Mouse (Mus musculus) embryonic facial prominence, embryonic 13.5 days (tissue): Measurements from ENCODE around the gene Acoxl. TPM values are rescaled to one million over a fixed set of nuclear protein-coding genes. Genes with fewer than 3 reads are reported as not detected.

Source experiments
- ATAC-seq: fragments of 200-750 bp; cut with Nextera tagmentation; 2 replicates; pipeline ENCODE4 v1.8.0; 2017; ENCODE audit warnings: low read depth; ENCODE audit not compliant: insufficient number of reproducible peaks, insufficient read depth, low FRiP score, low TSS enrichment
- H3K27ac ChIP-seq: fragments of 300-500 bp; sonication (generic); 2 replicates; pipeline ENCODE4 v1.5.1; 2015; ENCODE audit warnings: moderate library complexity, mild to moderate bottlenecking, inconsistent platforms
- H3K27me3 ChIP-seq: fragments of 300-500 bp; sonication (generic); 2 replicates; pipeline ENCODE4 v1.6.1; 2015; ENCODE audit warnings: mild to moderate bottlenecking, inconsistent platforms
- H3K36me3 ChIP-seq: fragments of 300-500 bp; sonication (generic); 2 replicates; pipeline ENCODE4 v1.6.1; 2015; ENCODE audit warnings: mild to moderate bottlenecking, inconsistent platforms
- H3K4me1 ChIP-seq: fragments of 300-500 bp; sonication (generic); 2 replicates; pipeline ENCODE4 v1.6.1; 2015; ENCODE audit warnings: inconsistent platforms
- H3K4me2 ChIP-seq: fragments of 300-500 bp; sonication (generic); 2 replicates; pipeline ENCODE4 v1.6.1; 2015; ENCODE audit warnings: moderate library complexity, mild to moderate bottlenecking, inconsistent platforms
- H3K4me3 ChIP-seq: fragments of 300-500 bp; sonication (generic); 2 replicates; pipeline ENCODE4 v1.5.1; 2015; ENCODE audit warnings: mild to moderate bottlenecking, inconsistent platforms
- H3K9ac ChIP-seq: fragments of 300-500 bp; sonication (generic); 2 replicates; pipeline ENCODE4 v1.6.1; 2015; ENCODE audit warnings: mild to moderate bottlenecking, inconsistent platforms
- H3K9me3 ChIP-seq: fragments of 300-500 bp; sonication (generic); 2 replicates; pipeline ENCODE4 v1.6.1; 2016; ENCODE audit warnings: inconsistent platforms
- WGBS: fragments of 180-500 bp; shearing (Covaris S2); methylation state at CpG from one replicate; pipeline ENCODE4 v1.1.7; 2015; ENCODE audit warnings: mixed read lengths; 5-methylcytosine and 5-hydroxymethylcytosine counted together
- polyA plus RNA-seq: library from polyadenylated mRNA; unstranded; fragments of >200 nt; fragmentation: Nextera tagmentation; extraction: Ambion mirVana; gene quantifications from 2 replicates; pipeline ENCODE4 v1.2.1, GENCODE M21; 2015

The Acoxl gene
- polyA plus RNA-seq, 1 experiment from 2014 or later: not detected

DNA sequence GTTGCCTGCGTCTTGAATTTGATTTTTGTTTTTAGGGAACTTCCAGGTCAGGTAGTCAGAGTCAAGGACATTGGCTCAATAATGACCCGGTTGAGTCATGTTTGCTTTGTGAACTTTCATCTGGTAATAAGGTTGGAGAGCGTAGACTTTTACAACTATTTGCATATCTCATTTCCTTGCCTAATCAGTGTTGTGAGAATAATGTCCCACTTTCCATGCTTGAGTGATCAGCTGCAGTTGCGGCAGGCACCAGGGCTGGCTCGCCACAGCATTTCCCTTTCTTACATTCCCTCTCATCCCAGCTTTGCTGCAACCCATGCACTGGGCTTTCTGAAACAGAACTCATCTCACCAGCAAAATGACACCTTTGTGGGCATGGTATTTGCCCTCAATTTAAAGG, 59.0 kb downstream of the Acoxl start:
- Histone ChIP-seq H3K4me1 (no peaks in the 10 kb centered on the region), H3K27me3 (peaks cover 4% of the 10 kb centered on the region; the same call in 1 of the 2 replicates), H3K9me3 (no peaks in the 10 kb centered on the region), H3K27ac (no peak overlapping the region), H3K4me2 (no peak overlapping the region), H3K4me3 (no peak overlapping the region), H3K9ac (no peak overlapping the region), H3K36me3 (no peaks in the 10 kb centered on the region)
- ATAC-seq: no peak
- 77% methylated on average over 5 of the region's 5 CpGs for WGBS

- H3K4me2 ChIP-seq: no peak overlapping the region
- WGBS: 79% methylated on average over 10 of the region's 10 CpGs
- peaks cover 46% of the 10 kb centered on the region for H3K4me1 ChIP-seq
- H3K27me3 ChIP-seq: peaks cover 29% of the 10 kb centered on the region
- no peak overlapping the region for H3K27ac ChIP-seq
- H3K9ac ChIP-seq: no peak overlapping the region
- no peak for ATAC-seq
- H3K9me3 ChIP-seq: no peaks in the 10 kb centered on the region
- no peak overlapping the region for H3K4me3 ChIP-seq
- no peaks in the 10 kb centered on the region for H3K36me3 ChIP-seq
These were observed 66.2 kb downstream of the Acoxl start for GRCm38 (mm10) chr2:127904918-127905317.

- Histone ChIP-seq H3K9ac (no peak overlapping the region), H3K9me3 (no peaks in the 10 kb centered on the region), H3K4me3 (no peak overlapping the region), H3K27me3 (peaks cover 36% of the 10 kb centered on the region), H3K4me2 (no peak overlapping the region), H3K36me3 (no peaks in the 10 kb centered on the region), H3K27ac (peak overlapping the region; percentile 60; the same call in 1 of the 2 replicates), H3K4me1 (peaks cover 46% of the 10 kb centered on the region)
- WGBS: 14% methylated on average over 6 of the region's 6 CpGs
- peak; percentile 60; the same call in 1 of the 2 replicates for ATAC-seq
These were observed 68.5 kb downstream of the Acoxl start for GRCm38 (mm10) chr2:127906973-127907678.

GRCm38 (mm10) chr2:127907679-127908042, 69.0 kb downstream of the Acoxl start:
- peaks cover 46% of the 10 kb centered on the region for H3K4me1 ChIP-seq
- H3K9ac ChIP-seq: no peak overlapping the region
- H3K27me3 ChIP-seq: peaks cover 42% of the 10 kb centered on the region
- no peaks in the 10 kb centered on the region for H3K36me3 ChIP-seq
- no peaks in the 10 kb centered on the region for H3K9me3 ChIP-seq
- no peak overlapping the region for H3K4me3 ChIP-seq
- no peak overlapping the region; the same call in 1 of the 2 replicates for H3K4me2 ChIP-seq
- H3K27ac ChIP-seq: peak overlapping the region; percentile 60; the same call in 1 of the 2 replicates
- 16% methylated on average over 1 of the region's 1 CpGs for WGBS
- peak; percentile 32 for ATAC-seq

DNA sequence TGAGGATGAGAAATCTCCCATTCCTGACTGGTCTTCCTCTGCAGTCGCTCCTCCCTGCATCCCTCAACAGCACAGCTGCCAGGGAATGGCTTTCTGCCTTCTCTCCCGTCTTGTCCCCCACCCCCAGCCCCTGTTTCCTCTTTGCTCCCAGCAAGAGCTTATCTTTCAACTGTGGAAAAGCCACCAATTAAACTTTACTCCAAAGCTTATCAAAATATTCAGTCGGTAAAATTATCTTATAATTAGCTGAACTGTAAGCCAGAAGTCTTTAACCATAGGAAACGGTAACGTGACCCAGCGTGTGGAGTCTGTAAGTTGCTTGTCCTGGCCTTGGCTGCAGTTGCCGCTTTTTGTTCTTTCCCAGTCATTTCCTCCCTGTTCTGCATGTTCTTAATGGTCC, 70.2 kb downstream of the Acoxl start:
- Histone ChIP-seq H3K4me2 (no peak overlapping the region), H3K4me1 (peaks cover 45% of the 10 kb centered on the region), H3K4me3 (no peak overlapping the region), H3K9ac (no peak overlapping the region), H3K36me3 (no peaks in the 10 kb centered on the region), H3K27ac (no peak overlapping the region), H3K27me3 (peaks cover 44% of the 10 kb centered on the region), H3K9me3 (no peaks in the 10 kb centered on the region)
- whole genome bisulfite sequencing: 15% methylated on average over 7 of the region's 7 CpGs
- ATAC-seq: no peak

DNA sequence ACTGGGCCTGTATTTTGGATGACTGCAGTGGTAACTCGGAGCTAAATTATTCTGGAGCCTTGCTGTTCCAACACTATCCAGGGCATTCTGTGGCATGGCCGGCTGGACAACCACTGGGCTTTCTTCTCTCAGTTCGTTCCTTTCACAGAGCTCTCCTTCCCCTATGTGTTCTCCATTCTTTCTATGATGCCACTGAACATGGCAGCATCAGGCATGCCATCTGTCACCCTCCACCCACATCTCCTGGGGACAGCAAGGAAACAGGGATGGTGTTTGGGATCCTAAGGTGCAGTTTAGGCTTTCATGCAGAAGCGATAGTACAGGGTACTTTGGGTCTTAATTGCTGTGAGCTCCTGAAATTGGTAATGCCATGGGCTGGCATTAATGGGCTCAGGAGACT, 71.1 kb downstream of the Acoxl start:
- Histone ChIP-seq H3K9me3 (no peaks in the 10 kb centered on the region), H3K4me3 (no peak overlapping the region), H3K4me1 (peaks cover 40% of the 10 kb centered on the region), H3K27me3 (peaks cover 35% of the 10 kb centered on the region), H3K27ac (no peak overlapping the region), H3K9ac (no peak overlapping the region), H3K4me2 (no peak overlapping the region), H3K36me3 (no peaks in the 10 kb centered on the region)
- 85% methylated on average over 4 of the region's 4 CpGs for WGBS
- ATAC-seq: no peak

- H3K4me3 ChIP-seq: no peak overlapping the region
- no peaks in the 10 kb centered on the region for H3K9me3 ChIP-seq
- no peak overlapping the region for H3K27ac ChIP-seq
- H3K9ac ChIP-seq: no peak overlapping the region
- 59% methylated on average over 3 of the region's 3 CpGs for WGBS
- peaks cover 28% of the 10 kb centered on the region for H3K4me1 ChIP-seq
- no peaks in the 10 kb centered on the region for H3K36me3 ChIP-seq
- H3K27me3 ChIP-seq: peaks cover 32% of the 10 kb centered on the region
- H3K4me2 ChIP-seq: no peak overlapping the region
- ATAC-seq: no peak
These were observed 72.9 kb downstream of the Acoxl start for GRCm38 (mm10) chr2:127911579-127911978.

GRCm38 (mm10) chr2:127914047-127914446, 75.4 kb downstream of the Acoxl start:
- H3K9me3 ChIP-seq: no peaks in the 10 kb centered on the region
- H3K4me3 ChIP-seq: no peak overlapping the region
- H3K4me1 ChIP-seq: peaks cover 4% of the 10 kb centered on the region; the same call in 1 of the 2 replicates
- no peak for ATAC-seq
- peaks cover 32% of the 10 kb centered on the region for H3K27me3 ChIP-seq
- H3K4me2 ChIP-seq: no peak overlapping the region
- 72% methylated on average over 5 of the region's 5 CpGs for WGBS
- H3K36me3 ChIP-seq: no peaks in the 10 kb centered on the region
- H3K9ac ChIP-seq: no peak overlapping the region
- H3K27ac ChIP-seq: no peak overlapping the region

DNA sequence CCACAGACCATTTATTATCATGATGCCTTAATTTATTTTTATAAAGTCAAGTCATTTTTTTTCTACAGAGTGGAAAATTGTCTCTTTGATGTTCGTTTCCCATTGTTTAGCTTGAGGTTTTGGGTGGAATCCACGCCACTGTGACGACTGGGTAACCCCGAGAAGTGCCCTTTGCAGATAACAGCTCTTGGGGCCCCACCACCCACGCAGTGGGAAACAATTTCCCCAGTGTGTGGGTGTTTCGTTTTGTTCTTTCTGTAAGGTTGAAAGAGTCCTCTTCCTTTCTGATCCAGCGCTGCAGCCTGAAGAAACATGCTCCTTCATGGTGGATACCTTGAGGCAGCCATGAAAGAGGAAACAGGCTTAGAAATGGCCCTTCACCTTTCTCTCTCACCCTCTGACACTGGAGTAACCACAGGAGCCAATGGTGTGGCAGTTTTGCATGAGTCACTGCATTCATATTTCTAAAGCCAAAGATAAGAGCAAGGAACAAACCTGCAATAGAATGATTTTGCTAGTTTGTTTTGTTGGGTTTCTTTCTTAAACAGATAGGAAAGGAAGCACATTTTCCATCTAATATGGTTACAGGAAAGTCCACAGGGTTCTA, 78.2 kb downstream of the Acoxl start:
- Histone ChIP-seq H3K9me3 (no peaks in the 10 kb centered on the region), H3K9ac (no peak overlapping the region), H3K4me2 (no peak overlapping the region), H3K4me1 (0 out of 2 replicates have a peak, but pooled peaks cover 2% of the 10 kb centered on the region), H3K4me3 (no peak overlapping the region), H3K36me3 (no peaks in the 10 kb centered on the region), H3K27ac (no peak overlapping the region), H3K27me3 (peaks cover 20% of the 10 kb centered on the region)
- 58% methylated on average over 7 of the region's 7 CpGs for WGBS
- no peak for ATAC-seq

- Histone ChIP-seq H3K9me3 (no peaks in the 10 kb centered on the region), H3K36me3 (no peaks in the 10 kb centered on the region), H3K4me2 (no peak overlapping the region), H3K4me3 (no peak overlapping the region), H3K4me1 (0 out of 2 replicates have a peak, but pooled peaks cover 10% of the 10 kb centered on the region), H3K27ac (no peak overlapping the region), H3K27me3 (peaks cover 17% of the 10 kb centered on the region), H3K9ac (no peak overlapping the region)
- WGBS: 92% methylated on average over 1 of the region's 1 CpGs
- no peak for ATAC-seq
These were observed 81.1 kb downstream of the Acoxl start for GRCm38 (mm10) chr2:127919740-127920139.

DNA sequence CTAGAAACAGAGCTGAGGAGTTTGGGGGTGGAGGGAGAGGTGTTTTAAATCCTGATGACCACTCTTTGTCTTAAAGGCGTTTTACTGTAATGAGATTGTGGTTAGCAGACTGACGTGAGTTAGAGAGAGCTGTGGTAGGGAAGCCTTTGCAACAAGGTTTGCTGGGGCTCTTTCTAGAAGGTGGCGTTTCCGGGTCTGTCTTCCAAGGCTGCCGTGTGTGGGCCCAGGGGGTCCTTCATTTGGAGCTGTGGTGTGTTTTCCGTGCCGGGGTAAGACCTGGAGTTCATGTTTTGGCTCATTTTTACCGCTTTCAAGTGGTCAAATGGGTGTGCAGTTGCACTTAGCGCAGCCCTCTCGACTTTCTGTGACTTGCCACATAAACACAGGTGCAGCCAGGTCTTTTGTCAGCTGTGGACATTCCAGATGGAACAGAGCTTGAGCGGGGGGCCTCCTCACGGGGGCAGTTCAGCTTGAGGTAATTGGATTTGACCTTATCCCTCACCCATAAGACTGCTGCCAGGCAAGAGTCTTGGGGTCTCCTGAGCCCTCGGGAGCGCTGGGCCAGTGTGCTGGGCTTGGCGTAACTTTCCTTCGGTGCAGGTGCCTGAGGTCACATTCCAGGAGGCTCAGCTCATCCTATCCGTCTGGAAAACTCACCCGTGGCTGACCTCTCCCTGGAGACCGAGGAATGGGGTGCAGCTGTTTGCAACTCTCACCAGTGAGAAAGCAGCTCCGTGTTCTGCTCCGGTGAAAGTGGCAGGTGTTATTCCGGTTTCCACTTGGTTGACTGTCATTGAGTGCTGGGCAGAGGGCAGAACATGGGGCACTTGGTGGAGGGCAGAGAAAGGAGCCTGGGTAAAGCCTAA, 83.6 kb downstream of the Acoxl start:
- no peak overlapping the region for H3K9ac ChIP-seq
- peaks cover 10% of the 10 kb centered on the region for H3K27me3 ChIP-seq
- 36% methylated on average over 22 of the region's 22 CpGs for WGBS
- H3K4me3 ChIP-seq: no peak overlapping the region
- H3K9me3 ChIP-seq: no peaks in the 10 kb centered on the region
- no peaks in the 10 kb centered on the region for H3K36me3 ChIP-seq
- H3K4me2 ChIP-seq: no peak overlapping the region
- peaks cover 18% of the 10 kb centered on the region for H3K4me1 ChIP-seq
- no peak for ATAC-seq
- no peak overlapping the region for H3K27ac ChIP-seq
